Mouse (Mus musculus) G1E (cell line): ENCODE measurements around the gene Myo5a. TPM values are rescaled to one million over a fixed set of nuclear protein-coding genes. Genes with fewer than 3 reads are reported as not detected.

Experiments used
- ATAC-seq: 2 replicates; pipeline ENCODE4 v1.8.0; 2016; ENCODE audit warnings: mild to moderate bottlenecking; ENCODE audit not compliant: insufficient number of reproducible peaks, poor library complexity, low FRiP score, severe bottlenecking; ENCODE audit errors: extremely low read depth
- DNase-seq: peaks from one replicate; pipeline ENCODE4 v3.0.0; 2012; ENCODE audit warnings: low spot score
- H3K27me3 ChIP-seq: 2 replicates; pipeline ENCODE4 v1.6.1; 2012; ENCODE audit warnings: mild to moderate bottlenecking, low read length, inconsistent platforms; ENCODE audit not compliant: insufficient read depth
- H3K36me3 ChIP-seq: replicated peaks from 2 replicates; pipeline ENCODE3; 2012; ENCODE audit warnings: mild to moderate bottlenecking, inconsistent platforms
- H3K4me1 ChIP-seq: 2 replicates; pipeline ENCODE4 v1.6.1; 2012; ENCODE audit warnings: low read depth, low read length, inconsistent platforms, mixed read lengths; ENCODE audit not compliant: insufficient read depth
- H3K4me3 ChIP-seq: 2 replicates; pipeline ENCODE4 v1.5.1; 2012; ENCODE audit warnings: low read depth, mild to moderate bottlenecking, inconsistent platforms, low read length, moderate library complexity, mixed read lengths
- H3K9me3 ChIP-seq: replicated peaks from 2 replicates; pipeline ENCODE4 v1.6.1; 2012; ENCODE audit warnings: inconsistent platforms
- CTCF ChIP-seq: IDR thresholded peaks from 2 replicates; pipeline ENCODE4 v1.5.1; 2012; ENCODE audit warnings: low read depth, low read length, inconsistent platforms, mixed read lengths
- GATA1 ChIP-seq: IDR thresholded peaks from 2 replicates; pipeline ENCODE4 v1.6.1; 2012; ENCODE audit warnings: borderline replicate concordance, low read length, inconsistent platforms, mixed read lengths
- GATA2 ChIP-seq: IDR thresholded peaks from 2 replicates; pipeline ENCODE4 v1.6.1; 2012; ENCODE audit warnings: low read depth, low read length, inconsistent platforms, borderline replicate concordance
- POLR2AphosphoS5 ChIP-seq: IDR thresholded peaks from 2 replicates; pipeline ENCODE4 v1.6.1; 2012; ENCODE audit warnings: low read depth, low read length, inconsistent platforms; ENCODE audit not compliant: insufficient replicate concordance
- TAL1 ChIP-seq: conservative IDR thresholded peaks from 2 replicates; pipeline ENCODE4 v1.6.1; 2012; ENCODE audit warnings: low read depth, low read length, inconsistent platforms, mixed read lengths
- polyA plus RNA-seq: library from polyadenylated mRNA; stranded (reverse); fragments of >175 nt; gene quantifications from 2 replicates; pipeline ENCODE4 v1.2.3, GENCODE M21; 2012
- total RNA-seq, 2 experiments: library from RNA; stranded (forward) in 1 of 2; stranded (reverse) in 1 of 2; fragments of 200-1000 nt in 1 of 2; fragments of >200 nt in 1 of 2; fragmentation: Nextera tagmentation in 1 of 2; gene quantifications; 2 replicates each; pipeline ENCODE4 v1.2.3; 2014 to 2017

Myo5a gene
- total and polyA plus RNA-seq, 3 experiments: 14.0 to 50.8 (median 43.1) TPM

DNA sequence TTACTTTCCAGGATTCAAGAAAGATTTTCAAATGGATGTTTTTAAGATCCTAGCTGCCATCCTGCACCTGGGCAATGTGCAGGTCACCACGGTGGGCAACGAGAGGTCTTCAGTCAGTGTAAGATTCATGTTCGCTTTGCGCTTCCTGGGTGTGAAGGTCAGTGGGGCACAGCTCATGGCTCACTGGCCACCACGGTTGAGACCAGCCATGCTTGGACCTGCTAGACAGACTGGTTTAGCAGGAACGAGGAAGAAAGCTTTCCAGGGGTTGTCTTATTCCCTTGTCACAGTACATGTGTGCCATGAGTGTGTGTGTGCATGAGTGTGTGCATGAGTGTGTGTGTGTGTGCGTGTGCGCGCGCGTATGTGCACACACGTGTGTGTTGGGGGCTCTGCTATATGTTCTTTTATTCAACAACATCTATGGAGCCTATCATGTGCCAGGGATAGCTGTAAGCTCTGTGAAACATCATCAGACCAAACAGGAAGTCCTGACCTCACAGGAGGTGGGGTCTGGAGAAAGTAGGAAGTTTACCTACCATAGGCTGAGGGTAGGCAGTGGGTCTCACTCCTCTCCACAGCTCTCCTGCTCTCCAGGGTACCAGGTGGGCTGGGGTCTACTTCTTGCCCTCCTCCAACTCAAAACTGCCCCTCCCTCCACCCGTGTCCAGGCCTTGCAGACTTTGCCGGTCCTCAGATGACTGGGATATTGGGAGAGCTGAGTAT, 185.2 kb downstream of the Myo5a start:
- H3K4me1 ChIP-seq: no peaks in the 10 kb centered on the region
- H3K27me3 ChIP-seq: no peaks in the 10 kb centered on the region; the same call in 1 of the 2 replicates
- DNase-seq (no peak), ATAC-seq (no peak)
- no peaks in the 10 kb centered on the region for H3K36me3 ChIP-seq
- H3K4me3 ChIP-seq: no peak overlapping the region
- TF ChIP-seq CTCF (no peak), GATA2 (no peak)
- peaks cover 4% of the 10 kb centered on the region; the same call in 1 of the 2 replicates for H3K9me3 ChIP-seq

DNA sequence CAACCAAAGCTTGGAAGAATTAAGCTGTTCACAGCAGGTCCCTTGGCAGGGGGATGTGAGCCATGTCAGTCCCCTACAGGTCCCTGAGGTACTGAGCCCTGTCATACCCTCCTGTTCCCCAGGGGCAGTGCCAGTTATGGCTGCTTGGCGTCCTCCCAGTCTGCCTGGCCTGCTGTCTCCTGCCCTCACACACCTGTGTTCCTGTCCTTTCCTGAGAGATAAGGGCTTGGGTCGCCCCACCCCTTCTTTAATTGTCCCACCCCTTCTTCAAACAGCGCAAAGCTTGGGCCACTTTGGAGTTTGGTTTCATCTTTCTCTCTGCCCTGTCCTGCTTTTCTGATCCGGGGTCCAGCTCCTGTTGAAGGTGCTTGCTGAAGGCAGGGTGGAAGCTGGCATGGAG, 188.0 kb downstream of the Myo5a start:
- no peak for DNase-seq
- no peak for ATAC-seq
- H3K36me3 ChIP-seq: no peaks in the 10 kb centered on the region
- peaks cover 4% of the 10 kb centered on the region; the same call in 1 of the 2 replicates for H3K9me3 ChIP-seq
- H3K4me3 ChIP-seq: no peak overlapping the region
- TF ChIP-seq GATA1 (no peak), GATA2 (no peak), CTCF (no peak), POLR2AphosphoS5 (no peak), TAL1 (no peak)
- no peaks in the 10 kb centered on the region for H3K4me1 ChIP-seq
- peaks cover 1% of the 10 kb centered on the region; the same call in 1 of the 2 replicates for H3K27me3 ChIP-seq

DNA sequence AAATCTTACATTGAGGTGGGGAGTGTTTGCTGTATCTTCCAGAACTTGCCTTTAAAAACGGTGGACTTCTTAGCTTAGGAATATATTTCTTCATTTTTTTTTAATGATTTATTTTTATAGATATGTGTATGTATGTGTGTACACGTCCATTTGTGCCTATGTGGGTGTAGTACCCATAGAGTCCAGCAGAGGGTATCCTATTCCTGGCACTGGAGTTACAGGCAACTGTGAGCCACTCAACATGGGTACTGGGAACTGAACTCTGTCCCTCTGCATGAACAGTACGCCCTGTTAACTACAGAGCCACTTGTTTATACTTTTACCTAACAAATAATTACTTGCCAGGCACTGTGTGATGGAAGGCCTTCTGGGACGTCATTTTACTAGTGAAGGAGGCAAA, 188.8 kb downstream of the Myo5a start:
- Histone ChIP-seq H3K4me3 (no peak overlapping the region), H3K9me3 (peaks cover 4% of the 10 kb centered on the region; the same call in 1 of the 2 replicates), H3K4me1 (no peaks in the 10 kb centered on the region), H3K27me3 (0 out of 2 replicates have a peak, but pooled peaks cover 3% of the 10 kb centered on the region), H3K36me3 (no peaks in the 10 kb centered on the region)
- DNase-seq (no peak), ATAC-seq (no peak)
- TF ChIP-seq CTCF (0 out of 2 replicates have a peak, but pooled peaks have one; percentile 13), GATA1 (no peak)

DNA sequence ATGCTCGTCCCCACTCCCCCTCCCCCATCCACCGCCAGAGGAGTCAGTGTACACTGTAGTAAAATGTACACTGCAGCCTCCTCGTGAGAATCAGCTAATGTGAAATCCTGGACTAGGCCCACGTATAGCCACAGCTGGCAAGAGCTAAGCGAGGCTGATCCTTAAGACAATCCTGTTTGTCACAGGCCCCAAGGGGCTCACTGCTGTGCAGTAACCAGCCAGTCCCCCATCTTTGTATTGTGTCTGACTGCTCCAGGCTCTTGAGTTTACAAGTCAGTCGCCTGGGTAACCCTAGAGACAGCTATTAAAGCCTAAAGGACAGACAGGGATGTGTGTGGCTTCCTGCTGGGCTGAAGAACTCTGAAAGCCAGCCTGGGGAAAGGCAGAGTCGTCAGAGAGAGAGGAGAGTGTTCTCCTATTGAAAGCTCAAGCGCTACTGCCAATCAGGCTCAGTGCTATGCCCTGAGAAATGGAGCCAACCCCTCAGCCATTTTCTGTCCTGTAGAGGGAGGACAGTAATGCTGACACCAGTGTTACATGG, 190.6 kb downstream of the Myo5a start:
- ATAC-seq (no peak), DNase-seq (no peak)
- Histone ChIP-seq H3K4me3 (no peak overlapping the region), H3K9me3 (peaks cover 4% of the 10 kb centered on the region; the same call in 1 of the 2 replicates), H3K4me1 (no peaks in the 10 kb centered on the region), H3K27me3 (0 out of 2 replicates have a peak, but pooled peaks cover 3% of the 10 kb centered on the region), H3K36me3 (no peaks in the 10 kb centered on the region)
- TF ChIP-seq GATA1: no peak
- no peak for TF ChIP-seq POLR2AphosphoS5
- TF ChIP-seq CTCF: no peak
- TF ChIP-seq TAL1: no peak
- TF ChIP-seq GATA2: no peak

DNA sequence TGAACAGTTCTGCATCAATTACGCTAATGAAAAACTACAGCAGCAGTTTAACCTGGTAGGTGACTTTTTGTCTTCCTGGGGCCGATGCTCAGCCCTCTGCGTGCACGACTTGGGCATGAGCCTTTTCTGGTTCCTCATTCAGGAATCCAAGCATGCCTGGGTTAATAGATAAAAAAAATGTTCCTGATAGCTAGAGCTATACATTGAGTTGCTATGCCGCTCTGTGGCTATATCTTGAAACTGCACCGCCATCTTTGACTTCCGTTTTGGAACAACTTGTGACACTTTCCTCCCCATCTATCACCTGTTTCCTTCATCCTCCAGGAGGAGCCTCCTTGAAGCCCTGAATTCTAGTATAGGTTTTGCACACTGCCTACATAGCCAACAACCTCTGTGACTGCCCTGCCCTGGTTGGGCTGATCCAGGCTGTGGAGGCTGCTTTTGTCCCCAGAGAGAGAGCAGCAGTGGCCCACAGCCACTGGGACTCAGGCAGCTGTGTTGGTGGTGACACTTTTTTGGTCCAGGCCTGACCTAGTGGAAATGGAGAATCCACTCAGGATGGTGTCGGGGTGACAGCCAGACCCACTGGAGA, 191.5 kb downstream of the Myo5a start:
- TF ChIP-seq CTCF (no peak), GATA2 (no peak), GATA1 (no peak), TAL1 (no peak), POLR2AphosphoS5 (no peak)
- Histone ChIP-seq H3K9me3 (peaks cover 4% of the 10 kb centered on the region; the same call in 1 of the 2 replicates), H3K36me3 (no peaks in the 10 kb centered on the region), H3K4me3 (no peak overlapping the region), H3K4me1 (no peaks in the 10 kb centered on the region), H3K27me3 (peaks cover 5% of the 10 kb centered on the region; the same call in 1 of the 2 replicates)
- ATAC-seq (no peak), DNase-seq (no peak)

DNA sequence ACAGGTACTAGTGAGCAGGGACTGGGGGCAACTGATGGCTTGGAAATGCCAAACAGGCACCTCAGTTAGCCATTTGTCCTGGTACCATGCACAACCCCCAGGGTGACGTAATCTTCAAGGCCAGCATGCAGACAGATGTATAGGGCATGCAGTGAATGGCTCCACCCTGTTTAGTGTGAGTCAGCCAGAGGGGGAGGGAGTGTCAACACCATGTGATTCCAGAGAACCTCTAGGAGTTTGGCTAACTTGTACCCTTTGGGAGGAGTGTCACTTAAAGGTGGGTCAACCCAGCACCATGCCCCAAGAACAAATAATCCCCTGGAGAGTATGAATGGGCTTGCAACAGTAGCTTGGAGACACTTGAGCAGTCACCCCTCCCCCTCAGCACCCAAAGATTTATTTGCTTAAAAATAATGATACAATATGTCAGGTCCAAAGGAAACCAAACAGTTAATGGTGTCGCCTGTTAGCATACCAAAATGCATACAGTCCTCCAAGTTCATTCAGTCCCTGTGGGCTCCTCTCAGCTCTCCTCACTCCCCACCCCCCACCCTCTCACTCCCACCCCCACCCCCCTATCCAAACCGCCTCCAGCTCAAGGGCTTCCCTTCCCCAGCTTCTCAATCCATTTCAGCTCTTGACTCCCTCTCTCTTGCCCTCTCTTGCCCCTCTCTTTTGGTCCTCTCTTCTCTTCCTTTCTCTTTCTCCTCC, 193.3 kb downstream of the Myo5a start:
- no peak overlapping the region for H3K4me3 ChIP-seq
- peaks cover 4% of the 10 kb centered on the region; the same call in 1 of the 2 replicates for H3K9me3 ChIP-seq
- ATAC-seq (no peak; the same call in 1 of the 2 replicates), DNase-seq (no peak)
- TF ChIP-seq GATA1 (no peak), POLR2AphosphoS5 (no peak), TAL1 (no peak), GATA2 (no peak), CTCF (no peak)
- no peaks in the 10 kb centered on the region for H3K36me3 ChIP-seq
- no peaks in the 10 kb centered on the region for H3K4me1 ChIP-seq
- H3K27me3 ChIP-seq: peaks cover 7% of the 10 kb centered on the region; the same call in 1 of the 2 replicates
